Mouse (Mus musculus) limb, embryonic 14.5 days (tissue): ENCODE results near the gene Prr13. TPM values are rescaled to one million over a fixed set of nuclear protein-coding genes. Genes with fewer than 3 reads are reported as not detected.

Source experiments
- ATAC-seq: fragments of 200-750 bp; cut with Nextera tagmentation; 2 replicates; pipeline ENCODE4 v1.8.0; 2017; ENCODE audit warnings: low read depth, moderate number of reproducible peaks, moderate TSS enrichment; ENCODE audit not compliant: low FRiP score
- DNase-seq: peaks from one replicate; pipeline ENCODE4 v3.0.0-alpha.2; 2015; ENCODE audit warnings: low spot score
- H3K27ac ChIP-seq: fragments of 300-500 bp; sonication (generic); replicated peaks from 2 replicates; pipeline ENCODE4 v1.5.1; 2014; ENCODE audit warnings: low read depth, mild to moderate bottlenecking, low read length, moderate library complexity, mixed read lengths
- H3K27me3 ChIP-seq: fragments of 300-500 bp; sonication (generic); 2 replicates; pipeline ENCODE4 v1.6.1; 2014; ENCODE audit warnings: low read length, mixed read lengths; ENCODE audit not compliant: control insufficient read depth, insufficient read depth
- H3K36me3 ChIP-seq: fragments of 300-500 bp; sonication (generic); 2 replicates; pipeline ENCODE4 v1.6.1; 2014; ENCODE audit warnings: mild to moderate bottlenecking, low read length, moderate library complexity, mixed read lengths; ENCODE audit not compliant: control insufficient read depth, insufficient read depth
- H3K4me1 ChIP-seq: fragments of 300-500 bp; sonication (generic); 2 replicates; pipeline ENCODE4 v1.6.1; 2014; ENCODE audit warnings: antibody characterized with exemption, low read length, mixed read lengths; ENCODE audit not compliant: control insufficient read depth, insufficient read depth
- H3K4me2 ChIP-seq: fragments of 300-500 bp; sonication (generic); replicated peaks from 2 replicates; pipeline ENCODE4 v1.6.1; 2014; ENCODE audit warnings: low read depth, mild to moderate bottlenecking, low read length, moderate library complexity; ENCODE audit not compliant: severe bottlenecking
- H3K4me3 ChIP-seq: fragments of 300-500 bp; sonication (generic); replicated peaks from 2 replicates; pipeline ENCODE4 v1.5.1; 2014; ENCODE audit warnings: low read length
- H3K9ac ChIP-seq: fragments of 300-500 bp; sonication (generic); 2 replicates; pipeline ENCODE4 v1.6.1; 2014; ENCODE audit warnings: mild to moderate bottlenecking, low read depth, low read length, moderate library complexity; ENCODE audit not compliant: severe bottlenecking
- H3K9me3 ChIP-seq: fragments of 300-500 bp; sonication (generic); 2 replicates; pipeline ENCODE4 v1.6.1; 2016; ENCODE audit warnings: low read length; ENCODE audit not compliant: control insufficient read depth
- POLR2A ChIP-seq: fragments of 200-500 bp; IDR thresholded peaks from 2 replicates; pipeline ENCODE4 v1.8.0; 2012; ENCODE audit warnings: inconsistent platforms, mild to moderate bottlenecking, moderate library complexity, borderline replicate concordance; ENCODE audit not compliant: insufficient read depth, insufficient read length; ENCODE audit errors: extremely low read depth
- WGBS: fragments of 180-500 bp; shearing (Covaris S2); extraction: QIAGEN DNeasy Blood & Tissue Kit; methylation state at CpG from one replicate; pipeline ENCODE4 v1.1.7; 2014; 5-methylcytosine and 5-hydroxymethylcytosine counted together
- polyA plus RNA-seq, 2 experiments: library from polyadenylated mRNA; depleted of rRNA in 1 of 2; stranded (reverse) in 1 of 2; unstranded in 1 of 2; fragments of >200 nt; fragmentation: Nextera tagmentation in 1 of 2; extraction: Ambion mirVana in 1 of 2; gene quantifications; 2 replicates each; pipeline versions ENCODE4 v1.2.1 to v1.2.3; 2012 to 2014

Gene Prr13
- polyA plus RNA-seq, 2 experiments, result 67.8 to 76.6 TPM

GRCm38 (mm10) chr15:102511285-102511833 is 52.5 kb downstream of the Prr13 start:
- peaks cover 12% of the 10 kb centered on the region for H3K36me3 ChIP-seq
- WGBS, result 5% methylated on average over 6 of the region's 6 CpGs
- no peak for TF ChIP-seq POLR2A
- peak overlapping the region; percentile 66; the same call in 1 of the 2 replicates for H3K4me3 ChIP-seq
- H3K9me3 ChIP-seq, result no peaks in the 10 kb centered on the region
- peak overlapping the region; percentile 89; the same call in 1 of the 2 replicates for H3K27ac ChIP-seq
- ATAC-seq (no peak), DNase-seq (no peak)
- peaks cover 34% of the 10 kb centered on the region for H3K4me1 ChIP-seq
- no peaks in the 10 kb centered on the region for H3K27me3 ChIP-seq
- H3K9ac ChIP-seq, result no peak overlapping the region; the same call in 1 of the 2 replicates
- H3K4me2 ChIP-seq, result peak overlapping the region; percentile 74

- no peaks in the 10 kb centered on the region for H3K9me3 ChIP-seq
- no peak for DNase-seq
- H3K36me3 ChIP-seq, result peaks cover 7% of the 10 kb centered on the region; the same call in 1 of the 2 replicates
- 0 out of 2 replicates have a peak overlapping the region, but pooled peaks have one; percentile 25 for H3K9ac ChIP-seq
- TF ChIP-seq POLR2A, result no peak
- 24% methylated on average over 5 of the region's 5 CpGs for WGBS
- no peak overlapping the region for H3K27ac ChIP-seq
- H3K4me1 ChIP-seq, result peaks cover 34% of the 10 kb centered on the region
- no peak overlapping the region for H3K4me2 ChIP-seq
- no peak overlapping the region for H3K4me3 ChIP-seq
- no peak for ATAC-seq
- H3K27me3 ChIP-seq, result no peaks in the 10 kb centered on the region
Observed at GRCm38 (mm10) chr15:102512010-102512409, 53.2 kb downstream of the Prr13 start.

Other genes starting within 250 kb of the Prr13 start
- gene Itgb7, start 227.1 kb upstream of the Prr13 start, polyA plus RNA-seq (2012; rRNA removed), result 2.7 and 3.0 TPM in 2 replicates
- 4.2 and 6.5 TPM in 2 replicates for gene Itgb7, start 227.1 kb upstream of the Prr13 start, polyA plus RNA-seq (2014; fragmentation: Nextera tagmentation; extraction: Ambion mirVana)
- gene Rarg, start 201.5 kb upstream of the Prr13 start, polyA plus RNA-seq (2012; rRNA removed), result 135 and 175 TPM in 2 replicates
- gene Rarg, start 201.5 kb upstream of the Prr13 start, polyA plus RNA-seq (2014; fragmentation: Nextera tagmentation; extraction: Ambion mirVana), result 115 and 140 TPM in 2 replicates
- 3.1 and 3.8 TPM in 2 replicates for gene Gm9918, start 188.5 kb upstream of the Prr13 start, polyA plus RNA-seq (2012; rRNA removed)
- gene Gm9918, start 188.5 kb upstream of the Prr13 start, polyA plus RNA-seq (2014; fragmentation: Nextera tagmentation; extraction: Ambion mirVana), result 0.93 and 1.0 TPM in 2 replicates
- 55.6 and 76.8 TPM in 2 replicates for gene Mfsd5, start 179.6 kb upstream of the Prr13 start, polyA plus RNA-seq (2012; rRNA removed)
- gene Mfsd5, start 179.6 kb upstream of the Prr13 start, polyA plus RNA-seq (2014; fragmentation: Nextera tagmentation; extraction: Ambion mirVana), result 77.7 and 82.1 TPM in 2 replicates
- 37.2 and 40.0 TPM in 2 replicates for gene Espl1, start 162.8 kb upstream of the Prr13 start, polyA plus RNA-seq (2012; rRNA removed)
- gene Espl1, start 162.8 kb upstream of the Prr13 start, polyA plus RNA-seq (2014; fragmentation: Nextera tagmentation; extraction: Ambion mirVana), result 27.2 and 27.3 TPM in 2 replicates
- 177 and 331 TPM in 2 replicates for gene Pfdn5, start 132.9 kb upstream of the Prr13 start, polyA plus RNA-seq (2012; rRNA removed)
- 527 and 545 TPM in 2 replicates for gene Pfdn5, start 132.9 kb upstream of the Prr13 start, polyA plus RNA-seq (2014; fragmentation: Nextera tagmentation; extraction: Ambion mirVana)
- 108 and 117 TPM in 2 replicates for gene Myg1, start 127.3 kb upstream of the Prr13 start, polyA plus RNA-seq (2012; rRNA removed)
- 91.1 and 92.1 TPM in 2 replicates for gene Myg1, start 127.3 kb upstream of the Prr13 start, polyA plus RNA-seq (2014; fragmentation: Nextera tagmentation; extraction: Ambion mirVana)
- gene Aaas, start 108.3 kb upstream of the Prr13 start, polyA plus RNA-seq (2012; rRNA removed), result 65.5 and 86.5 TPM in 2 replicates
- gene Aaas, start 108.3 kb upstream of the Prr13 start, polyA plus RNA-seq (2014; fragmentation: Nextera tagmentation; extraction: Ambion mirVana), result 54.4 and 59.6 TPM in 2 replicates
- 22.5 and 32.5 TPM in 2 replicates for gene Sp7, start 91.8 kb upstream of the Prr13 start, polyA plus RNA-seq (2012; rRNA removed)
- gene Sp7, start 91.8 kb upstream of the Prr13 start, polyA plus RNA-seq (2014; fragmentation: Nextera tagmentation; extraction: Ambion mirVana), result 7.9 and 11.7 TPM in 2 replicates
- 35.7 and 41.1 TPM in 2 replicates for gene Sp1, start 52.9 kb upstream of the Prr13 start, polyA plus RNA-seq (2012; rRNA removed)
- 17.2 and 17.7 TPM in 2 replicates for gene Sp1, start 52.9 kb upstream of the Prr13 start, polyA plus RNA-seq (2014; fragmentation: Nextera tagmentation; extraction: Ambion mirVana)
- 0.53 and 0.67 TPM in 2 replicates for gene Amhr2, start 13.7 kb upstream of the Prr13 start, polyA plus RNA-seq (2012; rRNA removed)
- gene Amhr2, start 13.7 kb upstream of the Prr13 start, polyA plus RNA-seq (2014; fragmentation: Nextera tagmentation; extraction: Ambion mirVana), result 0.25 and 1.1 TPM in 2 replicates
- 814 and 942 TPM in 2 replicates for gene Pcbp2, start 11.5 kb downstream of the Prr13 start, polyA plus RNA-seq (2012; rRNA removed)
- gene Pcbp2, start 11.5 kb downstream of the Prr13 start, polyA plus RNA-seq (2014; fragmentation: Nextera tagmentation; extraction: Ambion mirVana), result 324 and 328 TPM in 2 replicates
- not detected in 2 replicates for gene Gm10337, start 44.7 kb downstream of the Prr13 start, polyA plus RNA-seq (2012; rRNA removed)
- not detected in 2 replicates for gene Gm10337, start 44.7 kb downstream of the Prr13 start, polyA plus RNA-seq (2014; fragmentation: Nextera tagmentation; extraction: Ambion mirVana)
- 36.3 and 38.3 TPM in 2 replicates for gene Map3k12, start 58.0 kb downstream of the Prr13 start, polyA plus RNA-seq (2012; rRNA removed)
- 15.8 and 18.7 TPM in 2 replicates for gene Map3k12, start 58.0 kb downstream of the Prr13 start, polyA plus RNA-seq (2014; fragmentation: Nextera tagmentation; extraction: Ambion mirVana)
- gene Tarbp2, start 59.2 kb downstream of the Prr13 start, polyA plus RNA-seq (2012; rRNA removed), result 132 and 150 TPM in 2 replicates
- 78.1 and 86.6 TPM in 2 replicates for gene Tarbp2, start 59.2 kb downstream of the Prr13 start, polyA plus RNA-seq (2014; fragmentation: Nextera tagmentation; extraction: Ambion mirVana)
- 13.7 and 14.4 TPM in 2 replicates for gene Npff, start 65.9 kb downstream of the Prr13 start, polyA plus RNA-seq (2012; rRNA removed)
- 2.5 and 2.8 TPM in 2 replicates for gene Npff, start 65.9 kb downstream of the Prr13 start, polyA plus RNA-seq (2014; fragmentation: Nextera tagmentation; extraction: Ambion mirVana)
- gene Gm28047, start 166.0 kb downstream of the Prr13 start, polyA plus RNA-seq (2012; rRNA removed), result not detected in 2 replicates
- not detected in 2 replicates for gene Gm28047, start 166.0 kb downstream of the Prr13 start, polyA plus RNA-seq (2014; fragmentation: Nextera tagmentation; extraction: Ambion mirVana)
- gene Atf7, start 166.4 kb downstream of the Prr13 start, polyA plus RNA-seq (2012; rRNA removed), result 110 and 155 TPM in 2 replicates
- 50.7 and 51.0 TPM in 2 replicates for gene Atf7, start 166.4 kb downstream of the Prr13 start, polyA plus RNA-seq (2014; fragmentation: Nextera tagmentation; extraction: Ambion mirVana)
- gene Atp5g2, start 213.3 kb downstream of the Prr13 start, polyA plus RNA-seq (2012; rRNA removed), result 635 and 699 TPM in 2 replicates
- gene Atp5g2, start 213.3 kb downstream of the Prr13 start, polyA plus RNA-seq (2014; fragmentation: Nextera tagmentation; extraction: Ambion mirVana), result 73.6 and 78.4 TPM in 2 replicates